Mouse (Mus musculus) brown adipose tissue, adult 24 weeks (tissue): ENCODE results near the gene Npas3. TPM values are rescaled to one million over a fixed set of nuclear protein-coding genes. Genes with fewer than 3 reads are reported as not detected.

ENCODE experiments used
- H3K27ac ChIP-seq: fragments of 200-500 bp; replicated peaks from 2 replicates; pipeline ENCODE4 v1.5.1; 2012; ENCODE audit warnings: low read depth, mild to moderate bottlenecking, low read length
- H3K4me1 ChIP-seq: fragments of 200-500 bp; 2 replicates; pipeline ENCODE4 v1.6.1; 2012; ENCODE audit warnings: low read length, mixed read lengths; ENCODE audit not compliant: control insufficient read depth, insufficient read depth, insufficient read length
- H3K4me3 ChIP-seq: fragments of 200-500 bp; 2 replicates; pipeline ENCODE4 v1.5.1; 2012; ENCODE audit warnings: low read depth, mild to moderate bottlenecking, low read length, moderate library complexity; ENCODE audit not compliant: insufficient read depth
- polyA plus RNA-seq: library from polyadenylated mRNA; stranded (reverse); fragments of >200 nt; gene quantifications from 2 replicates; pipeline ENCODE4 v1.2.4, GENCODE M21; 2012; ENCODE audit not compliant: missing spikeins, insufficient read depth, insufficient read length

Gene Npas3
- polyA plus RNA-seq, 1 experiment: not detected

GRCm38 (mm10) chr12:53881684-53882083, 633.2 kb downstream of the Npas3 start:
- no peak overlapping the region for H3K4me3 ChIP-seq
- no peak overlapping the region for H3K27ac ChIP-seq
- no peaks in the 10 kb centered on the region for H3K4me1 ChIP-seq

GRCm38 (mm10) chr12:53882863-53883262, 634.4 kb downstream of the Npas3 start:
- no peak overlapping the region for H3K27ac ChIP-seq
- no peak overlapping the region for H3K4me3 ChIP-seq
- H3K4me1 ChIP-seq: no peaks in the 10 kb centered on the region

- Histone ChIP-seq H3K4me1 (no peaks in the 10 kb centered on the region), H3K4me3 (no peak overlapping the region), H3K27ac (no peak overlapping the region)
Measured at GRCm38 (mm10) chr12:53888624-53889023, 640.1 kb downstream of the Npas3 start.

GRCm38 (mm10) chr12:53895909-53896308, 647.4 kb downstream of the Npas3 start:
- no peak overlapping the region for H3K4me3 ChIP-seq
- no peak overlapping the region for H3K27ac ChIP-seq
- no peaks in the 10 kb centered on the region for H3K4me1 ChIP-seq

GRCm38 (mm10) chr12:53908761-53909160, 660.3 kb downstream of the Npas3 start:
- Histone ChIP-seq H3K4me1 (no peaks in the 10 kb centered on the region), H3K4me3 (no peak overlapping the region), H3K27ac (no peak overlapping the region)

GRCm38 (mm10) chr12:53910192-53910591, 661.7 kb downstream of the Npas3 start:
- no peaks in the 10 kb centered on the region for H3K4me1 ChIP-seq
- no peak overlapping the region for H3K4me3 ChIP-seq
- no peak overlapping the region for H3K27ac ChIP-seq

GRCm38 (mm10) chr12:53922153-53922552, 673.7 kb downstream of the Npas3 start:
- H3K4me3 ChIP-seq: no peak overlapping the region
- no peaks in the 10 kb centered on the region for H3K4me1 ChIP-seq
- H3K27ac ChIP-seq: no peak overlapping the region

GRCm38 (mm10) chr12:53948826-53949225, 700.3 kb downstream of the Npas3 start:
- no peaks in the 10 kb centered on the region for H3K4me1 ChIP-seq
- no peak overlapping the region for H3K27ac ChIP-seq
- no peak overlapping the region for H3K4me3 ChIP-seq

- no peak overlapping the region for H3K27ac ChIP-seq
- no peak overlapping the region for H3K4me3 ChIP-seq
- H3K4me1 ChIP-seq: no peaks in the 10 kb centered on the region
Measured at GRCm38 (mm10) chr12:53962004-53962403, 713.5 kb downstream of the Npas3 start.

GRCm38 (mm10) chr12:53963534-53963933, 715.1 kb downstream of the Npas3 start:
- no peaks in the 10 kb centered on the region for H3K4me1 ChIP-seq
- H3K27ac ChIP-seq: no peak overlapping the region
- no peak overlapping the region for H3K4me3 ChIP-seq

GRCm38 (mm10) chr12:53969378-53970174, 721.1 kb downstream of the Npas3 start:
- Histone ChIP-seq H3K27ac (no peak overlapping the region), H3K4me1 (no peaks in the 10 kb centered on the region), H3K4me3 (no peak overlapping the region)

GRCm38 (mm10) chr12:53970721-53971120, 722.2 kb downstream of the Npas3 start:
- Histone ChIP-seq H3K27ac (no peak overlapping the region), H3K4me3 (no peak overlapping the region), H3K4me1 (no peaks in the 10 kb centered on the region)

- Histone ChIP-seq H3K27ac (no peak overlapping the region), H3K4me3 (no peak overlapping the region), H3K4me1 (no peaks in the 10 kb centered on the region)
Measured at GRCm38 (mm10) chr12:53973414-53973813, 724.9 kb downstream of the Npas3 start.

GRCm38 (mm10) chr12:53981575-53982507, 733.4 kb downstream of the Npas3 start:
- H3K27ac ChIP-seq: no peak overlapping the region
- H3K4me1 ChIP-seq: no peaks in the 10 kb centered on the region
- no peak overlapping the region for H3K4me3 ChIP-seq

GRCm38 (mm10) chr12:53983946-53984345, 735.5 kb downstream of the Npas3 start:
- H3K27ac ChIP-seq: no peak overlapping the region
- no peaks in the 10 kb centered on the region for H3K4me1 ChIP-seq
- no peak overlapping the region for H3K4me3 ChIP-seq
